ENCODE assay signal across 29 mouse cellular contexts in the genomic region with DNA sequence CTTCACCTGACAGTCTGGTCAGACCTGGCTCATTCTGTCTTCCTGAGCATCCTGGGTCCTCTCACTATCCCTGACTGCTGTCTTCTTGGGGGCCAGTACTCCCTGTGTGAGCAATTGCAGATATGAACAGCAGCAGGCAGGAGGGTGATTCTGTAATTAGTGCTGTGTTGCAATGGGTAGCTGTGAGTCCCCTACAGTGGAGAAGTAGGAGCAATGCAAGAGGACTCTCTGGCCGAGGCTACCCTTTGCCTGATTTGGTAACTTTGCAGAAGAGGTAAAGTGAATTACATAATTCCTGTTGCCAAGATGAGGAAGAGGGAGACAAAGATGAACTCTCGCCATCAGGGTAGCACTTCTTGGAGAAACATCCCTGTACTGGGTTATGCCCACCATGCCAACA. TPM values are rescaled to one million over a fixed set of nuclear protein-coding genes. Genes with fewer than 3 reads are reported as not detected.
DNase-seq lines count a peak whose midpoint lies in the region; ATAC-seq and TF ChIP-seq lines count a peak whose summit lies in the region.
"Had no signal": no experiment of that assay in that cellular context is flagged by ENCODE, and none has a peak within 500 bp of the region (broad histone marks: within the 10 kb centered on the region; RNA-seq: fewer than 3 reads in every experiment).

No protein-coding gene starts in this region.

- ATAC-seq in liver, postnatal 0 days = peak; percentile 45; the same call in 1 of the 2 replicates
- ATAC-seq in granulocyte monocyte progenitor cell, adult 5-6 weeks (replicated peaks; ENCODE audit: poor library complexity, severe bottlenecking) = peak; percentile 99
- ATAC-seq: forebrain, embryonic 15.5 days; Patski had no signal

- no peaks in the 10 kb centered on the region for H3K36me3 ChIP-seq in liver, postnatal 0 days (replicated peaks; ENCODE audit: insufficient read depth, low read length)
- H3K36me3 ChIP-seq: embryonic facial prominence, embryonic 15.5 days; forebrain, embryonic 15.5 days; G1E; hindbrain, embryonic 12.5 days; kidney, embryonic 15.5 days; lung, embryonic 15.5 days had no signal

- no peak overlapping the region for H3K9ac ChIP-seq in liver, postnatal 0 days (replicated peaks)
- H3K9ac ChIP-seq: embryonic facial prominence, embryonic 15.5 days; forebrain, embryonic 15.5 days; hindbrain, embryonic 12.5 days; kidney, embryonic 15.5 days; lung, embryonic 15.5 days had no signal

- no peak overlapping the region for H3K4me3 ChIP-seq in liver, postnatal 0 days (ENCODE audit: low read depth, low read length)
- H3K4me3 ChIP-seq: embryonic facial prominence, embryonic 15.5 days; forebrain, embryonic 15.5 days; hindbrain, embryonic 12.5 days; kidney, embryonic 15.5 days; lung, embryonic 15.5 days had no signal

- 61% methylated on average over 2 of the region's 2 CpGs for WGBS in liver, postnatal 0 days (ENCODE audit: insufficient replicate concordance)

- no peak for DNase-seq in liver, postnatal 0 days
- no peak for DNase-seq in liver
- peak; percentile 47 for DNase-seq in 416B (ENCODE audit: low read depth)
- DNase-seq in monocyte, adult 2 months (ENCODE audit: low read depth in 1 of 2, low spot score in 2 of 2) = peak; percentile 22 to 33
- DNase-seq in thymus, postnatal 25 days = no peak
- DNase-seq in left cerebral cortex, adult 18-20 months (ENCODE audit: low spot score in 2 of 2) = no peak
- DNase-seq: adrenal gland, adult 2 months; B cell, adult 2 months; cerebellum, adult 2 months; cerebellum, postnatal 36 days; gastrocnemius, postnatal 10 days; heart, adult 11 months; heart, postnatal 10 days; kidney, adult 11 months; kidney, postnatal 36 days; left cerebral cortex, postnatal 4 days; right cerebral cortex, postnatal 14 days; thymus, adult 2 months had no signal

- no peak for TF ChIP-seq EP300 in liver, postnatal 0 days (IDR thresholded peaks at IDR 0.05; ENCODE audit: low read depth)

- H3K4me1 ChIP-seq in liver, postnatal 0 days (ENCODE audit: insufficient read depth) = no peaks in the 10 kb centered on the region; the same call in 1 of the 2 replicates
- H3K4me1 ChIP-seq: embryonic facial prominence, embryonic 15.5 days; forebrain, embryonic 15.5 days had no signal

- TF ChIP-seq CTCF in liver, postnatal 0 days (IDR thresholded peaks at IDR 0.05; ENCODE audit: low read depth) = no peak

- H3K27ac ChIP-seq in liver, postnatal 0 days (ENCODE audit: low read depth) = no peak overlapping the region
- H3K27ac ChIP-seq: embryonic facial prominence, embryonic 15.5 days; forebrain, embryonic 15.5 days; hindbrain, embryonic 12.5 days; stomach, postnatal 0 days had no signal

- no peaks in the 10 kb centered on the region for H3K9me3 ChIP-seq in liver, postnatal 0 days (ENCODE audit: low read length)
- H3K9me3 ChIP-seq: embryonic facial prominence, embryonic 15.5 days; forebrain, embryonic 15.5 days; hindbrain, embryonic 12.5 days; kidney, embryonic 15.5 days; lung, embryonic 15.5 days had no signal

- no peak overlapping the region for H3K4me2 ChIP-seq in liver, postnatal 0 days (ENCODE audit: low read depth, low read length)
- H3K4me2 ChIP-seq: embryonic facial prominence, embryonic 15.5 days; forebrain, embryonic 15.5 days; heart, embryonic 11.5 days; hindbrain, embryonic 12.5 days; kidney, embryonic 15.5 days; lung, embryonic 15.5 days had no signal

- H3K27me3 ChIP-seq in liver, postnatal 0 days (ENCODE audit: insufficient read depth, low read length) = no peaks in the 10 kb centered on the region
- H3K27me3 ChIP-seq: CH12.LX; embryonic facial prominence, embryonic 15.5 days; forebrain, embryonic 15.5 days; hindbrain, embryonic 12.5 days; kidney, embryonic 15.5 days; lung, embryonic 15.5 days; Patski had no signal

RNA-seq across cellular contexts. Expression of a gene that starts 50.1 kb away (rescaled TPM):
- 4.3 and 5.5 TPM in 2 replicates for polyA plus RNA-seq in liver, postnatal 0 days (2015; fragmentation: Nextera tagmentation; extraction: Ambion mirVana)
- total RNA-seq in granulocyte monocyte progenitor cell, adult 5-6 weeks (2014; fragmentation: Nextera tagmentation) = 151 and 195 TPM in 2 replicates
- 178 and 196 TPM in 2 replicates for total RNA-seq in granulocyte monocyte progenitor cell, adult 5-6 weeks (2017)
- total RNA-seq in left cerebral cortex, adult 18-20 months (2021) = 1 to 10 TPM; 1.5 to 1.7 TPM
- polyA plus RNA-seq: G1E had no signal

Comparison
In these comparisons a context has a peak if more than half of its experiments do, and no peak if none do; other contexts are left out.
1. DNase-seq: peak in 416B (single experiment) and monocyte, adult 2 months (2 of 2); none in liver, postnatal 0 days (single experiment), liver (single experiment), thymus, postnatal 25 days (single experiment) and left cerebral cortex, adult 18-20 months (0 of 2).
2. RNA of a gene that starts 50.1 kb away (total RNA-seq): 151 to 196 TPM in granulocyte monocyte progenitor cell, adult 5-6 weeks; 1.5 to 1.7 TPM in left cerebral cortex, adult 18-20 months; every median in the first group is over 10 times any median in the second.